Mouse (Mus musculus): ENCODE results near the gene Il27ra. TPM values are rescaled to one million over a fixed set of nuclear protein-coding genes. Genes with fewer than 3 reads are reported as not detected.

Il27ra gene
- total RNA-seq, 1 experiment from 2014 or later = 14.8 TPM

DNA sequence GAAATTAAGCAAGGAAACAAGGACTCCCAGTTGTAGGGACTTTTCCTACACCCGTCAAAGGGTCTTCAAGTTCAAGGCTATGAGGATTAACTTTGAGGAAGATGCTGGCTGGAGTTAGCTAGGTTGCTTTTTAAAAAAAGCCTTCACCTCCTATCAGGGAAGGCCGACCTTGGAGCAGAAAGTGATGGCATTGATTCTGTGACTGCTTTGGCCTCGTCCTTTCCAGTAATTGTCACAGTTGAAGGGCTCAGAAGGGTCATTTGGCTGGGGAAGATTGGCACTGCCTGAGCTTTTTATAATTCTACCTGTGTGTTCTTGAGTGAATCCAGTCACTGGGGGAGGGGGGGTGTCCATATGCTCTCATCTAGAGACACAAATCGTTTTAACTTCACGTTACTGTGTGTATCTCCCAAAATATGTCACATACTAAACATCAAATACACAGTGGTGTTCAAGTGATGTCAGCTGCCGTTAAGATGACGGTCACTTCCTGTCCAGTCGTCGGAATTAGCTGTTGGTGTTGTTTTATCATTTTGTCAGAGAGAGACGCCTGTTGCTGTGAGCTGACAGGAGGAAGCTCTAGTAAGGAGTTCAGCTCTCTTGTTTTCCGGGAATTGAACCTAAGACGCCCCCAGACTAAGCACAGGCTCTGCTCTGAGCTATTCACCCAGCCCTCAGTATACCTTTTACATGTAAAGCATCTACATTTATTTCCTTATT is 26.1 kb upstream of the Il27ra start:
- ATAC-seq (replicated peaks in 1 of 2; ENCODE audit: insufficient read depth in 1 of 2, low FRiP score in 2 of 2, low TSS enrichment in 1 of 2, low read depth in 1 of 2, poor library complexity in 2 of 2, severe bottlenecking in 2 of 2) = no peak

DNA sequence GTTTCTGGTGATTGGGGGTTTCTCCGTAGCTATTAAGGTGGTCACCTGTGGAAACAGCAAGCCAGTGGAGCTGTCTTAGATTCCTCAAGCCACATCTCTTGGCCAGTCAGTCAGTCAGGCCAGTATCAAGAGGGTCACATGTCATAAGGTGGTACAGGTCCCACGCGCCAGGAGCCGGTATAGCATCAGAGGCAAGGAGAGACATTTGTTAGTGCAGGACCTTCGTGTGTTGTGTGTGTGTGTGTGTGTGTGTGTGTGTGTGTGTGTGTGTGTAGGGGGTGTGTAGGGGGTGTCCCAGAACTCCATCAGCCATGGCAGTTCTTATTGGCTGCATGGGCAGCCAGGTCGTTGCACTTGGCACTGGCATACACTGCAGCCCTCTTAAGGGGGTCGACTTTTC is 25.5 kb upstream of the Il27ra start:
- ATAC-seq (replicated peaks in 1 of 2; ENCODE audit: insufficient read depth in 1 of 2, low FRiP score in 2 of 2, low TSS enrichment in 1 of 2, low read depth in 1 of 2, poor library complexity in 2 of 2, severe bottlenecking in 2 of 2) = no peak

DNA sequence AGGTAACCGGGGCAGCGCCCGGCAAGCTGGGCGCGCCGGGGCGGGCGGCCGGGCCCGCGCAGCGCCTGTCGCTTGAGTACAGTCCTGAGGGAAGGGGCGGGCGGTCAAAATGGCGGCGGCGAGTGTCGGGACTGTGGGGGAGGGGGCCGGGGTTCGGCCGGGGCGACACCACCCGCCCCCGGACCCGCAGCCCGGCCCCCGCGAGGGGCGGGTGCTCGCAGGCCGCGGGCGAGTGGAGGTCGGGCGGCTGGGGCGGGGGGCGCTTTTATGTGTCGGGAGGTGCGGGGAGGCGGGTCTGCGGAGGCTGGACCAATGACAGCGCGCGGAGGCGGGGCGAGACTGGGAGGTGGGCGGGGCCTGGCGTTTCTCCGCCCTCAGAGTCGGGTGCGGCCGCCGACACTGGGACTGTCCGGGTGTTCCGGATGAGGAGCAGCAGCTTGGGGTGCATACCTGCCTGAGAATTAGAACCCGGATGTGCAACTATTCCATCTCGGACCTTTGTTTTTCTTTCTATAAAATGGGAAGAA is 24.7 kb upstream of the Il27ra start:
- peak; percentile 33 to 43 for ATAC-seq (replicated peaks in 1 of 2; ENCODE audit: insufficient read depth in 1 of 2, low FRiP score in 2 of 2, low TSS enrichment in 1 of 2, low read depth in 1 of 2, poor library complexity in 2 of 2, severe bottlenecking in 2 of 2)

DNA sequence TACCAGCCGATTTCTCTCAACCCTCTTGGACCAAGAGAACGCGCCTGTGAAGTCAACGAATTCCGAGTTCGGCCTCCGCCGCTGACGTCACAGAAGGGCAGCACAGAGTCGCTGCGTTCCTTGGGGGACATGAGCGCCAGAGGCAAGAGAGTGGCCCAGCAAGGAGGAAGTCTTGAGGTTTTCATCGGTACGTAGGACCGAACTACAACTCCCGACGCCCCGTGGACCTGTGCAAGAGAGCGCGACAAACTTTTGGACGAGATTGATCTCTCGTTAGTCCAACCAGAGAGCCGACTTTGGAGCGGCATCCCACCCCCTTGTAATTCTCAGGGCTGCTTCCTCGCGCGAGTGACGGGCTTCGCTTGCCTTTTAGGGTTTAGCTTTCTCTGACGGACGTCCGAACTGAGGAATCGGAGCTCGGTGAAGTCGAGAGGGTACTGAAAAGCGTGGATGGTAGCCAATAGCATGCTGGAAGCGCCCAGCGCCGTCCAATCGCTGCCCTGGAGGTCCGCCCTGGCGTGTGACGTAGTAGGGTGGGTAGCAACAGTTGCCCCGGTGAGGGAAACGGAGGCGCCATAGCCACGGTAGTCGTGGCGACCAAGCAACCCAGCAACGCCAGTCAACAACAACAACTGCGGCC is 24.0 kb upstream of the Il27ra start, which contains the start of gene Rfx1:
TSS of gene Rfx1 (plus strand) at position 544 of the 640 bp plus-strand sequence.
- peak; percentile 93 for ATAC-seq (replicated peaks in 1 of 2; ENCODE audit: insufficient read depth in 1 of 2, low FRiP score in 2 of 2, low TSS enrichment in 1 of 2, low read depth in 1 of 2, poor library complexity in 2 of 2, severe bottlenecking in 2 of 2)

DNA sequence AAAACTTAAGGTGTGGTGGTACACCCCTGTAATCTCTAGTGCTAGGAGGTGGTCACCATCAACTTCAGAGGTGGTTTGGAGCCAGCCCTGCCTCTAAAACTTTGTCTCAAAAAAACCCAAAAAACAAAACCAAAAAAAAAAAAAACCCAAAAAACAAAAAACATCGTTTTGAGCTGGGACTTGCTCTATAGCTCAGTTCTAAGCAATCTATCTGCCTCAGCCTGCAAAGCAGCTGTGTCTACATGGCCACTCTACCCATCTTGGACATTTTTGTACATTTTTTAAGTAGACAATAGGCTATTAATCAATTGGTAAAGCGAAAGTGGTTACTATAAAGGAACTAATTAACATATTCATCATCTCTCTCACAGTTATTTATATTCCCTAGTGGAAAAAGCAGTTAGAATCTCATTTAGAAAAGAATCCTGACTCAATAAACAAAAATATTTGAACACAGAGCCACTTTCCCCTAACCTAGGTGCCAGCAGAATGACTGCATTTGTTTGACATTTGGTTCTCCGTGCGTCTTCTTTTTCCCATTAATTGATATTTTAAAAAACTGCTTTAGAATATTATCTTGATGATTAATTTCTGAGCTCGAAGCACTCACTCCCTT is 23.2 kb upstream of the Il27ra start:
- ATAC-seq (replicated peaks in 1 of 2; ENCODE audit: insufficient read depth in 1 of 2, low FRiP score in 2 of 2, low TSS enrichment in 1 of 2, low read depth in 1 of 2, poor library complexity in 2 of 2, severe bottlenecking in 2 of 2) = no peak

DNA sequence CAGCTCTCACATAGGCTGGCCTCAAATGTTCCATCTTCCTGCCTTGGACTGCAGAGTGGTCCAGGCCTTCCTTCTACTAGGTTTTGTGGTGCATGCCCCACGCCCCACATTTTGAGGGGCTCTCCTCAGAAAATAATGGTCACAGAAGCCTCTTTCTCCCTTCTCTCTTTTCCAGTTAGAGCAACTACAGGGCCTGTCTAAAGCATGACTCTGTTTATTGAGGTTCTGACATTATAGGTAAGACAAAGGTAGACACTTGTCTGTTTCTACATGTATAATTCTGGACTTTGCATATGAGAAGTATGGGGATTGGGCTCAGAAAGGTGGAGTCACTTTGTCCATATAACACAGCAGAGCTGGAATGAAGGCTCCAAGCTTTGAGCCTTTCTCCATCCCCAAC is 22.6 kb upstream of the Il27ra start, which contains the start of gene Gm10643:
TSS of gene Gm10643 (minus strand) at position 101 of the 400 bp plus-strand sequence.
- ATAC-seq (replicated peaks in 1 of 2; ENCODE audit: insufficient read depth in 1 of 2, low FRiP score in 2 of 2, low TSS enrichment in 1 of 2, low read depth in 1 of 2, poor library complexity in 2 of 2, severe bottlenecking in 2 of 2) = no peak

DNA sequence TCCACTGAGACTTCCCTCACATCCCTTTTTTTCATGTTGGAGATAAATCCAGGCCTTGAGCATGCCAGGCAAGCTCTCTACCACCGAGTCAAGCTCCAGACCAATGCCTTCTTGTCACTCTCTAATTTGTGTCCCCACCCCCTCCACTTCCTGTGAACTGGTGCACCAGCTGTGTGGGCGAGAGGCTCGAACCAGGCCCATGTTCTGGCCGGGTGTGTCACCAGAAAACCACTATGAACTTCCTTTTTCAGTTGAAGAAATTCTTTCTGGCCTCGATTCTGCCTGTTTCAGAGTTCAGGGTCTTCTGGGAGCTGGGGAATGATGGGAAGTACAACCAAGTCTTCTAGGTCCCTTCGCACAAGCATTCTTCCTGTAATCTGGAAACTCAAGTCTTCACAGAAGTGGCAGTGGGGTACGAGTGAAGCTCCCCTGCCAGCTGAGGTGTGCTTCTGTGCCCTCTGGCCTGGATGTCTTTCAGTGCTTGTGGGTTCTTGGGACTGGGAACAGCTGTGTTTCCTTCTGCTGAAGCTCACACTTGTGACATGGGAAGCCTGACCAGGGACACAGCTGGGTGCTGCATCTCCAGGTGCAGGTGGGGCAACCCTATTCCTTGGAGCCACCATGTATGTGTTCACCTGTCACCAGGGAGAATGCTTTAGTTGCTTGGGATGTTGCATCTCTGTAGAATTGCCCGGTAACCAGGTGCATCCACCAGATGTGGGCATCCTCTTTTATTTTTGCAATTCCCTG is 21.6 kb upstream of the Il27ra start:
- ATAC-seq (replicated peaks in 1 of 2; ENCODE audit: insufficient read depth in 1 of 2, low FRiP score in 2 of 2, low TSS enrichment in 1 of 2, low read depth in 1 of 2, poor library complexity in 2 of 2, severe bottlenecking in 2 of 2) = no peak

DNA sequence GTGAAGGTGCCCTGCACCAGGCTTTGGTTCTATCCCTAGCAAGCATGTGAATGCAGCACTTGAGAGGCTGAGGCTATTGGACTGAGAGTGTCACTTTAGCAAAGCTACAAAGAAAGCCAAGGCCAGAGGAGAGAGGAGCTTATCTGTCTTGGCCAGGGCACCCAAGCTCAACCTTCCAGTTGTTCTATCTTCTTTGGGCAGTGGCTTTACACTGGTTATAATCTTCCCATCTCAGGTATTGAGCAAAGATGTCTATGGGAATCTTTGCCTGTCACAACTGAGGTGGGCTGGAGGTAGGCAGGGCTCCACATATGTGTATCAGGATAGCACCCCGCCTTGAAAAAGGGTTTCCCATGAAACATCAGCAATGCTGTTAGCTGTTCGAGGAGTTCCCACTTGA is 17.9 kb upstream of the Il27ra start:
- no peak for ATAC-seq (replicated peaks in 1 of 2; ENCODE audit: insufficient read depth in 1 of 2, low FRiP score in 2 of 2, low TSS enrichment in 1 of 2, low read depth in 1 of 2, poor library complexity in 2 of 2, severe bottlenecking in 2 of 2)

DNA sequence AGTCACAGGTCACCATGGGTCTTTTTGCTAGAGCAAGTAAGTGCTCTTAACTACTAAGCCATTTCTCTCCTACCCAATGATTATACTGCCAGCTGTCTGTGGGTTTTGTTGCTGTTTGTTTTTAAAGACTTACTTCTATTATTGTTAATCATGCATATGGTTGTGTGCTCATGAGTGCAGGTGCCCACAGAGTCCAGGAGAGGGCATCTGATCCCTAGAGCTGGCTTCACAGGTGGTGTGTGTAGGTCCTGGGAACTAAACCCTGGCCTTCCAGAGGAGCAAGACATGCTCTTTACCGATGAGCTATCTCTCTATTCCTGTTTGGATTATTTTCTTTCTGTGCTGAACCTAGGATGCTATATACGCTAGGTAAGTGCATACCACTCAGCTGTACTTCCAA is 16.8 kb upstream of the Il27ra start:
- no peak for ATAC-seq (replicated peaks in 1 of 2; ENCODE audit: insufficient read depth in 1 of 2, low FRiP score in 2 of 2, low TSS enrichment in 1 of 2, low read depth in 1 of 2, poor library complexity in 2 of 2, severe bottlenecking in 2 of 2)

DNA sequence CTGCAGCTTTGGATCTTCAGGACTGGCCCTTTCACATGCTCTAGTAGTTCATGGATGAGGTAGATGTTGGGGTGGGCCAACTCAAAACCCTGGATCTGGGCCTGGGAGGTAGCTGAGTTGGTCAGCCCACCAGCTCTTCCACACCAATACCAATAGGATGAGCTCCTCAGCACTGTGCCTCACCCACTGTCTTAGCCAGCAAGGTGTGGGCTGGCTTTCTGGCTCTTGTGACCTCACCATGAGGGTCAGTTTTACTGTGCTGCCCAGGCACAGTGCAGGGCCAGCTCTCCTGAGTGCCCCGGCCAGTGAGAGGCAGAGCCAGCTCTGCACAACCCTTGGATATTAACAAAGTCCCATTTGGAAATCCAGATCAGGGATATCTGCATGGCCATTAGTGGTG is 15.4 kb upstream of the Il27ra start:
- no peak for ATAC-seq (replicated peaks in 1 of 2; ENCODE audit: insufficient read depth in 1 of 2, low FRiP score in 2 of 2, low TSS enrichment in 1 of 2, low read depth in 1 of 2, poor library complexity in 2 of 2, severe bottlenecking in 2 of 2)

DNA sequence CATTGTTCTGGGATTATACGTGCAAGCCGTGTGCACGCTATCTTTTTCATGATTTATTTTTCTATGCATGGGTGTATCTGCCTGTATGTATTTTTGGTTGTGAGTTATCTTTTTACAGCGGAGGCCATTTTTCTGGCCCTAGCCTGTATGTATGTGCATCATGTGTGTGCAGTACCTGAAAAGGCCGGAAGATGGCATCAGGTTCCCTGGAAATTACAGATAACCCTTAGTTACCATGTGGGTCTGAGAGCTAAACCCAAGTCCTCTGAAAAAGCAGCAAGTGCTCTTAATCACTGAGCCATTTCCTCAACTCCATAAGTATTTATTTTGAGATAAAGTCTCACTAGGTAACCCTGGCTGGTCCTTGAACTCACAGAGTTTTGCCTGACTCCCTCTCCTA is 10.8 kb upstream of the Il27ra start:
- ATAC-seq (replicated peaks in 1 of 2; ENCODE audit: insufficient read depth in 1 of 2, low FRiP score in 2 of 2, low TSS enrichment in 1 of 2, low read depth in 1 of 2, poor library complexity in 2 of 2, severe bottlenecking in 2 of 2) = no peak

DNA sequence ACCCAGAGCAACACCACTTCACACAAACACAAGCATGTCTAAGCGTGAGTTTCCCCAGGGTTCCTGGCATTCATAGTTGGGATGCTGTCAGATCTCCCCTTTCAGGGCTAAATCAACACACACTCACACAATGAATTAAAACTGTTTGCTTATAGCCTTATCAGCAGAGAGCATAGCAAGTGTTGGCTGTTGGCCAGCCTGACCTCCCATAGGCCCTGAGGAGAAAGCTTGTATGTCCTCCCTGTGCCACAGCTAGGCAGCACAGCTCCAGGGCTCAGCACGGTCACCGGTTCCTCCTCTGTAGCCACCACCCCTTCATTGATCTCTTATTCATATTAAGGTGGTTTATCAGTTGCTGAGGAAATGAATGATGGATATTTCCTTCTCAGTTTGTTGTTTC is 10.4 kb upstream of the Il27ra start:
- ATAC-seq (replicated peaks in 1 of 2; ENCODE audit: insufficient read depth in 1 of 2, low FRiP score in 2 of 2, low TSS enrichment in 1 of 2, low read depth in 1 of 2, poor library complexity in 2 of 2, severe bottlenecking in 2 of 2) = peak; percentile 25 to 59; a peak in 1 of 4 replicates

DNA sequence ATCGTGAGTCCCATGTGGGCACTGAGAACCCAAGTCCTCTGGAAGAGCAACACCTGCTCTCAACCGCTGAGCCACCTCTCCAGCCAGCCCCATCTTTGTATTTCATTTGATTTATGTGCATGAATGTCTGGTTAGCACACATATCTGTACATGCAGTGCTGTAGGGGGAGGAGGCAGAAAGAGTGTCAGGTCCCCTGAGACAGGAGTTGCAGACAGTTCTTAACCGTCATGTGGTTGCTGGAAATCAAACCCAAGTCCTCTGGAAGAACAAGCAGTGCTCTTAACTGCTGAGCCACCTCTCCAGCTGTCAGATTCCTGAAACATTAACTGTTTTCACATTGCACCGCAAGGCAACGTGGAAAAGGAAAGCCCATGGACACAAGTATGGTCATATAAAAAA is 5.8 kb upstream of the Il27ra start:
- ATAC-seq (replicated peaks in 1 of 2; ENCODE audit: insufficient read depth in 1 of 2, low FRiP score in 2 of 2, low TSS enrichment in 1 of 2, low read depth in 1 of 2, poor library complexity in 2 of 2, severe bottlenecking in 2 of 2) = no peak

DNA sequence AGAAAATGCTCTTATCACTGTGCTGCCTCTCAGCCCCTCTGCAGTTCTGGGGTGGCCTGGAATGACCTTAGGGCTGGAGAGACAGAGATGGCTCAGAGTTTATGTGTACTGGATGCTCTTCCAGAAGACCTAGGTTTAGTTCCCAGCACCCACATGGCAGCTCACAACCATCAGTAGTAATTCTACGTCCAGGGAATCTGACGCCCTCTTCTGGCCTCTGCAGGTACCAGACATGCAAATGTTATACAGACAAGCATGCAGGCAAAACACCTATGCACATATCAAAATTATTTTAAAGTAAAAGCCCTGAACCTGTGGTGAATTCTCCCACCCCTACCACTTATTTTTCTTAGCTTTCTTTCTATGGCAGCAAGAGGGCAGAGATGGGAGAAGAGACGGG is 4.1 kb upstream of the Il27ra start:
- ATAC-seq (replicated peaks in 1 of 2; ENCODE audit: insufficient read depth in 1 of 2, low FRiP score in 2 of 2, low TSS enrichment in 1 of 2, low read depth in 1 of 2, poor library complexity in 2 of 2, severe bottlenecking in 2 of 2) = no peak

DNA sequence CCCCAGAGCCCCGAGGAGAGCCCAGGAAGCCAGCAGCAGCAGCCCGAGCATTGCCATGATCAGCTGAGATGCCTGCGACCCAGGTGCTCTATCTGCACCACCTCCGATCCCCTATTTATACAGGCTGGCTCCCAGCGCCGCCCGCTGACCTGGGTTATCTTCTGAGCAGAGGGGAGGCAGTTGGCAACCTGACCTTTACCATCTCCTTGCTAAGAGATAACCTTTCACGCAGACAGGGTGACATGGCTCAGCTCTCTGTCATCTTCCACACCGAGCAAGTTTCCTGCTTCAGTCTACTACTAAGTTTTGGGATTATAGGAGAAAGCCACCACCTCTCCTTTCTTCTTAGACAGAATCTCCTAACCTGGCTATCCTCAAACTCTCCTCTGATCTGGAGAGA is 2.5 kb upstream of the Il27ra start, which contains the start of gene Rln3:
TSS of gene Rln3 (minus strand) at position 101 of the 400 bp plus-strand sequence.
- ATAC-seq (replicated peaks in 1 of 2; ENCODE audit: insufficient read depth in 1 of 2, low FRiP score in 2 of 2, low TSS enrichment in 1 of 2, low read depth in 1 of 2, poor library complexity in 2 of 2, severe bottlenecking in 2 of 2) = no peak

DNA sequence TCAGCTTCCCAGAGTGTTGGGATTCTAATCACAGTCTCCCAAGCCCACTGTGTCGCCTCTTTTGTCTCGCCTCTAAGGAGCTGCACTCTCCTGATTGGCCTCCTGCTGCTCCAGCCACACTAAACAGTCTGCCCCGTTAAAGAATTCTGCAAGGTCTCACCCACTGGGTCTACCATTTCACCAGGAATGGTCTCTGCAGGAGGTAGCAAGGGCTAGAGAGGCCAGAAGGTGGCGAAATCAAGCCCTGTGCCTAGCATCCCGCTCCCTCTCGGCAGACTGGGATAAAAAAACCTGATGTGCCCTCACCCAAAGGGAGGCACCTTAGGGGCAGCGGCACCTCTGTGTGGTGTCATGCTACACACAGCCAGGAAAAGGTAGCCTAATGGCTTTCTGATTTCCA is 1.7 kb upstream of the Il27ra start:
- ATAC-seq (replicated peaks in 1 of 2; ENCODE audit: insufficient read depth in 1 of 2, low FRiP score in 2 of 2, low TSS enrichment in 1 of 2, low read depth in 1 of 2, poor library complexity in 2 of 2, severe bottlenecking in 2 of 2) = no peak

DNA sequence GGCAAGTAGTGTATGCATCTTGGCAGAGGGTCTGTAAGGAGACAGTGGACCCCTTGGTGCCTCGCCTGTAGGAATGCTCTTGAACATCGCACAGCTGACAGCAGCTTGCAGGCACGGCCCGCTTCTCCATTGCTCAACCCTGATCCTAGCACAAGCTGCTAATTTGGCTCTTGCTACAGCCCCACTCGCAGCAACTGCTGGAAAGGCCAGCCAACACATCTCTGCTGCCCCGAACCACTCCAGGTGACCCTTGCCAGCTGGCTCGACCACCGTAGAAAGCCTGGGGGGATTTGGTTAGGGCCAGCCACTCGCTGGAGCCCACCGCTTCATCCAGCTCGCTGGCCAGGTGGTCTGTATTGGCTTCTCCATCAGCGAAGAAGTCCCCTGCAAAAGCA is 556 bp upstream of the Il27ra start:
- 0 out of 4 replicates have a peak, but pooled peaks of 1 of the 2 experiments have one; percentile 5 for ATAC-seq (replicated peaks in 1 of 2; ENCODE audit: insufficient read depth in 1 of 2, low FRiP score in 2 of 2, low TSS enrichment in 1 of 2, low read depth in 1 of 2, poor library complexity in 2 of 2, severe bottlenecking in 2 of 2)

Data from hematopoietic stem cell, adult 5-6 weeks (primary cell).